ENCODE assay signal across 8 mouse cellular contexts in the genomic region with DNA sequence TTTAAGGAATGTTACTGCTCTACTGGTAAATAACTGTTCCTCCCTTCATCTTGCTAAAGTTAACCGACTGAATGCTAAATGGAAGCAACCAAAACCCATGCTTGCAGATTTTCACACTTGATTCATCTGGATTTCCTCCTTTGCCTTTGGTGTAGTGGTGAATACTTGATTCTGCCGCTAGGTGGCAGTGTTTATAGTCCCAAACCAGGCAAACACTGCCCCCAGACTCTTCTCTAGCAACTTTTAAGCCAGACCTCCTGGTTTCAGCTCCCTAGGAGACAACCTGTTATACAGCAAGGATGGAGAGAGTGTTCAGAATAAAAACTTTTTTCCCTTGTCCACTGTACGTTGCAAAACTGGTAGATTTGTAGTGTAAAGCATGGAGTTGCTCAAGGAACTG. TPM values are rescaled to one million over a fixed set of nuclear protein-coding genes. Genes with fewer than 3 reads are reported as not detected.
DNase-seq lines count a peak whose midpoint lies in the region; ATAC-seq lines count a peak whose summit lies in the region.

No protein-coding gene starts in this region.

- H3K36me3 ChIP-seq in kidney, embryonic 14.5 days (ENCODE audit: control insufficient read depth, insufficient read depth, low read length) = no peaks in the 10 kb centered on the region
- no peaks in the 10 kb centered on the region for H3K36me3 ChIP-seq in liver, embryonic 13.5 days
- H3K36me3 ChIP-seq in neural tube, embryonic 11.5 days (ENCODE audit: control insufficient read depth, insufficient read depth, low read length) = no peaks in the 10 kb centered on the region

- 9% methylated on average over 3 of the region's 3 CpGs for WGBS in kidney, embryonic 14.5 days
- WGBS in liver, embryonic 13.5 days (ENCODE audit: insufficient replicate concordance) = under 1% methylated on average over 3 of the region's 3 CpGs
- WGBS in neural tube, embryonic 11.5 days = 7% methylated on average over 3 of the region's 3 CpGs

- DNase-seq in 416B (ENCODE audit: low read depth) (peak; percentile 73), NIH3T3 (ENCODE audit: low read depth) (peak; percentile 86)
- peak; percentile 46 for DNase-seq in cerebellum, adult 9-11 months
- peak; percentile 31 to 60 for DNase-seq in frontal cortex, postnatal 14 days (ENCODE audit: low spot score in 2 of 2)
- peak; percentile 19 for DNase-seq in liver, embryonic 13.5 days
- peak; percentile 43 for DNase-seq in neural tube, embryonic 11.5 days (ENCODE audit: low spot score)
- DNase-seq in testis, postnatal 14 days (ENCODE audit: low spot score) = peak; percentile 17

- H3K9ac ChIP-seq in kidney, embryonic 14.5 days (ENCODE audit: low read depth, low read length) = no peak overlapping the region
- no peak overlapping the region for H3K9ac ChIP-seq in liver, embryonic 13.5 days
- no peak overlapping the region for H3K9ac ChIP-seq in neural tube, embryonic 11.5 days (ENCODE audit: low read length)

- H3K9me3 ChIP-seq in kidney, embryonic 14.5 days (ENCODE audit: control insufficient read depth, low read length) = no peaks in the 10 kb centered on the region
- H3K9me3 ChIP-seq in liver, embryonic 13.5 days (replicated peaks) = no peaks in the 10 kb centered on the region
- no peaks in the 10 kb centered on the region for H3K9me3 ChIP-seq in neural tube, embryonic 11.5 days (ENCODE audit: control insufficient read depth, low read length)

- no peak overlapping the region for H3K4me2 ChIP-seq in kidney, embryonic 14.5 days (replicated peaks; ENCODE audit: low read depth, low read length)
- H3K4me2 ChIP-seq in liver, embryonic 13.5 days = no peak overlapping the region
- no peak overlapping the region for H3K4me2 ChIP-seq in neural tube, embryonic 11.5 days (ENCODE audit: low read depth)

- H3K27me3 ChIP-seq in kidney, embryonic 14.5 days (ENCODE audit: control insufficient read depth, insufficient read depth, low read length) = no peaks in the 10 kb centered on the region
- H3K27me3 ChIP-seq in liver, embryonic 13.5 days = no peaks in the 10 kb centered on the region
- H3K27me3 ChIP-seq in neural tube, embryonic 11.5 days (ENCODE audit: control insufficient read depth, insufficient read depth, low read length) = no peaks in the 10 kb centered on the region

- no peaks in the 10 kb centered on the region for H3K4me1 ChIP-seq in kidney, embryonic 14.5 days (ENCODE audit: control insufficient read depth, insufficient read depth, low read length)
- no peaks in the 10 kb centered on the region for H3K4me1 ChIP-seq in liver, embryonic 13.5 days (replicated peaks)
- no peaks in the 10 kb centered on the region for H3K4me1 ChIP-seq in neural tube, embryonic 11.5 days (ENCODE audit: control insufficient read depth, insufficient read depth, low read length)

- H3K4me3 ChIP-seq in kidney, embryonic 14.5 days (ENCODE audit: low read length) = no peak overlapping the region
- no peak overlapping the region for H3K4me3 ChIP-seq in liver, embryonic 13.5 days (replicated peaks)
- no peak overlapping the region for H3K4me3 ChIP-seq in neural tube, embryonic 11.5 days (ENCODE audit: low read depth, low read length)

- peak; percentile 60; the same call in 1 of the 2 replicates for ATAC-seq in kidney, embryonic 14.5 days (ENCODE audit: low FRiP score, low TSS enrichment)
- no peak for ATAC-seq in liver, embryonic 13.5 days (ENCODE audit: low read depth)
- no peak for ATAC-seq in neural tube, embryonic 11.5 days (ENCODE audit: insufficient read depth, low FRiP score, low TSS enrichment)

- H3K27ac ChIP-seq in kidney, embryonic 14.5 days (ENCODE audit: low read depth, low read length) = no peak overlapping the region
- no peak overlapping the region for H3K27ac ChIP-seq in liver, embryonic 13.5 days
- H3K27ac ChIP-seq in neural tube, embryonic 11.5 days (ENCODE audit: low read depth, low read length) = no peak overlapping the region

RNA-seq across cellular contexts. Expression of a gene that starts 13.4 kb away (rescaled TPM):
- polyA plus RNA-seq in kidney, embryonic 14.5 days (2014; fragmentation: Nextera tagmentation; extraction: Ambion mirVana) = 20.2 and 36.0 TPM in 2 replicates
- 12.8 and 13.3 TPM in 2 replicates for polyA plus RNA-seq in liver, embryonic 13.5 days (2015; fragmentation: Nextera tagmentation; extraction: Ambion mirVana)
- polyA plus RNA-seq in neural tube, embryonic 11.5 days (2014; fragmentation: Nextera tagmentation; extraction: Ambion mirVana) = 50.9 and 54.8 TPM in 2 replicates

RNA-seq across cellular contexts. Expression of a gene that starts 51.0 kb away (rescaled TPM):
- 88.6 and 116 TPM in 2 replicates for polyA plus RNA-seq in kidney, embryonic 14.5 days (2014; fragmentation: Nextera tagmentation; extraction: Ambion mirVana)
- 165 and 186 TPM in 2 replicates for polyA plus RNA-seq in liver, embryonic 13.5 days (2015; fragmentation: Nextera tagmentation; extraction: Ambion mirVana)
- polyA plus RNA-seq in neural tube, embryonic 11.5 days (2014; fragmentation: Nextera tagmentation; extraction: Ambion mirVana) = 112 and 115 TPM in 2 replicates

Comparison
In these comparisons a context has a peak if more than half of its experiments do, and no peak if none do; other contexts are left out.
1. DNase-seq: peak in every context shown above with its lines; median percentile 86 in NIH3T3; 73 in 416B; 46 in cerebellum, adult 9-11 months; 46 in frontal cortex, postnatal 14 days; 43 in neural tube, embryonic 11.5 days; 19 in liver, embryonic 13.5 days; 17 in testis, postnatal 14 days.